Mouse (Mus musculus) embryo, embryonic 10.5 days (tissue): ENCODE measurements around the gene Dnah5.

Source experiments
- DNase-seq: peaks from one replicate; pipeline ENCODE4 v3.0.0-alpha.2; 2015; ENCODE audit warnings: low spot score

The Dnah5 gene

GRCm38 (mm10) chr15:28203111-28204075 lies at the start of gene Dnah5:
Dnah5 (plus strand) TSS chr15:28203752.
- peak; percentile 15 for DNase-seq

- DNase-seq: peak; percentile 81
These were observed 48.6 kb upstream of the Dnah5 start for GRCm38 (mm10) chr15:28154822-28155501.

GRCm38 (mm10) chr15:28158771-28159489 lies 44.6 kb upstream of the Dnah5 start:
- DNase-seq: peak; percentile 65

GRCm38 (mm10) chr15:28162291-28162690 lies 41.3 kb upstream of the Dnah5 start:
- no peak for DNase-seq

- no peak for DNase-seq
These were observed 38.3 kb upstream of the Dnah5 start for GRCm38 (mm10) chr15:28165234-28165633.

GRCm38 (mm10) chr15:28166090-28166489 lies 37.5 kb upstream of the Dnah5 start:
- DNase-seq: no peak

- DNase-seq: no peak
These were observed 24.6 kb upstream of the Dnah5 start for GRCm38 (mm10) chr15:28178951-28179350.

GRCm38 (mm10) chr15:28179556-28179955 lies 24.0 kb upstream of the Dnah5 start:
- no peak for DNase-seq

GRCm38 (mm10) chr15:28181862-28182261 lies 21.7 kb upstream of the Dnah5 start:
- DNase-seq: peak; percentile 88

GRCm38 (mm10) chr15:28182567-28182966 lies 21.0 kb upstream of the Dnah5 start:
- no peak for DNase-seq

- DNase-seq: peak; percentile 83
These were observed 15.8 kb upstream of the Dnah5 start for GRCm38 (mm10) chr15:28187472-28188360.

GRCm38 (mm10) chr15:28188361-28189011 lies 15.1 kb upstream of the Dnah5 start:
- no peak for DNase-seq

GRCm38 (mm10) chr15:28189668-28190067 lies 13.9 kb upstream of the Dnah5 start:
- no peak for DNase-seq

GRCm38 (mm10) chr15:28198609-28199008 lies 4.9 kb upstream of the Dnah5 start:
- DNase-seq: no peak

GRCm38 (mm10) chr15:28204626-28205025 lies 1.1 kb downstream of the Dnah5 start:
- no peak for DNase-seq

- DNase-seq: no peak
These were observed 4.0 kb downstream of the Dnah5 start for GRCm38 (mm10) chr15:28207545-28207944.

GRCm38 (mm10) chr15:28213057-28213456 lies 9.5 kb downstream of the Dnah5 start:
- no peak for DNase-seq

- peak; percentile 10 for DNase-seq
These were observed 12.8 kb downstream of the Dnah5 start for GRCm38 (mm10) chr15:28216358-28216757.

GRCm38 (mm10) chr15:28227316-28227715 lies 23.8 kb downstream of the Dnah5 start:
- no peak for DNase-seq

GRCm38 (mm10) chr15:28260250-28260649 lies 56.7 kb downstream of the Dnah5 start:
- DNase-seq: no peak

- no peak for DNase-seq
These were observed 95.9 kb downstream of the Dnah5 start for GRCm38 (mm10) chr15:28299438-28299837.
